Mouse (Mus musculus): Measurements from ENCODE around the gene Otulinl. TPM values are rescaled to one million over a fixed set of nuclear protein-coding genes. Genes with fewer than 3 reads are reported as not detected.

The Otulinl gene
- polyA plus RNA-seq, 1 experiment from 2014 or later: 10.9 TPM

- no peaks in the 10 kb centered on the region for H3K27me3 ChIP-seq (replicated peaks)
- H3K27ac ChIP-seq: no peak overlapping the region
- H3K9me3 ChIP-seq: no peaks in the 10 kb centered on the region
- ATAC-seq: no peak
- H3K4me1 ChIP-seq (replicated peaks): no peaks in the 10 kb centered on the region
- H3K4me3 ChIP-seq (replicated peaks): no peak overlapping the region
- no peak overlapping the region for H3K4me2 ChIP-seq (replicated peaks)
- no peaks in the 10 kb centered on the region for H3K36me3 ChIP-seq
- 83% methylated on average over 3 of the region's 3 CpGs for WGBS
- no peak overlapping the region for H3K9ac ChIP-seq
These were observed 38.5 kb downstream of the Otulinl start for GRCm38 (mm10) chr15:27642895-27643294.

DNA sequence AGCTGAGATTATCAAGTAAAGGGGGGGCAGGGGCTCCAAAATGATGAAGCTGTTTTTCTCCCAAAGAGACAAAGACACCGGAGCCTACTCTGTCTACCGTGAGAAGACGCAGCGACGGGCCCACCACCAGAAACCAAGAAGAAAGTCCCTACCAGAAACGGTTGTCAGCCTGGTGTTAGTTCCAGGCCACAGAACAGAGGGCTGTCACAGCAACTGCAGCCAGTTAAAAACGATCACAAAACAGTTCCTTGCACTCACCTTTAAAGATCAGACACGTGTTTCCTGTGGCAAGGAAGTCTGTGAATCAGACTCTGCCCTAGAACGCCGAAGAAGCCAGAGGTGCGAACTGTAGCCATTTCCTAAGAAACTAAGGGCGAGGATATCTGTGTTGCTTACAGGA, 40.2 kb downstream of the Otulinl start:
- Histone ChIP-seq H3K27me3 (replicated peaks) (no peaks in the 10 kb centered on the region), H3K9ac (no peak overlapping the region), H3K4me1 (replicated peaks) (no peaks in the 10 kb centered on the region), H3K4me2 (replicated peaks) (no peak overlapping the region), H3K4me3 (replicated peaks) (no peak overlapping the region), H3K9me3 (no peaks in the 10 kb centered on the region), H3K27ac (no peak overlapping the region), H3K36me3 (no peaks in the 10 kb centered on the region)
- 55% methylated on average over 12 of the region's 12 CpGs for WGBS
- ATAC-seq: no peak

DNA sequence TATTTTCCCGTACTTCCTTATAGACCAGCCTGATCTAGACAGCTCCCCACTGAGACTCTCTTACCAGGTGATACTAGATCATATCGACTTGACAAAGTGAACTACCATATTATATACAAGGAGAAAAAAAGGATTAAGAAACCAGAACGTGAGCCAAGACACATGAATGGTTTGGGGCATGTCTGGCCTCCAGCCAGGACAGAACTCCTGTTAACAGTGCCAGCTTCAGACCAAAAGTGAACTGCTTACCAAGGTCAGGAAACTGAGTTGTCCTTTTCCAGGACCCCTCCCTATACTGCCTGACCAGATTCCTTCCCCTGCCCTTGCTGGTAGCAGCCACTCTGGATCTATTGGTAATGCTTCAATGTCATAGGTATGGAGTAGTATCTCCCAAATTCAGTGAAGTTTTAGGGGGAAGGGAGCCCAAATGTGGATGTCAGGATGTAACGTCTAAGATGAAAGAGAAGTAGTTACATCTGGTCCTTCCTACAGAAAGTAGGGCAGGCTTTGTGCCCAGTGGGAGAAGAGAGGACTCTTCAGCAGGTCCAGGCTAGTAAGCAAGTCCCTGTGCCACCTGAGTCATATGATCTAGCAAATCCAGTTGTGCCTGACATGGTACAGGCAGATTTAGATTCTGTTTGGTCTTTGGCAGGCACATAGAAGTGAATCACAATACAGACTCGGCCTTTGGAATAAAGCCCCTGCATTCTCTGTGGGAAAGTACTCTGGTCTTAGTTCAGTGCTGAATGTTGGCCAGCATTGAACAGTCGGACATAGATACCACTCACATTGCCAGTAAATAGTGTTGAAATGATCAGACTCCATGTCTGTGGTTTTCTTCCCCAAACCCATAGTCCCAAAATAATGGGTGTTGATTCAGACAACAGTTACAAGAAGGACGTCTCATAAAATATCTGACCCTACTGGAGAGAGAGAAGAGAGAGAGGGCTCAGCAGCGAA, 47.2 kb downstream of the Otulinl start:
- no peak for ATAC-seq
- H3K9ac ChIP-seq: no peak overlapping the region
- H3K4me1 ChIP-seq (replicated peaks): peaks cover 3% of the 10 kb centered on the region; the same call in 1 of the 2 replicates
- H3K4me3 ChIP-seq (replicated peaks): no peak overlapping the region
- no peaks in the 10 kb centered on the region for H3K27me3 ChIP-seq (replicated peaks)
- WGBS: 77% methylated on average over 8 of the region's 8 CpGs
- H3K9me3 ChIP-seq: no peaks in the 10 kb centered on the region
- no peak overlapping the region for H3K27ac ChIP-seq
- no peak overlapping the region for H3K4me2 ChIP-seq (replicated peaks)
- H3K36me3 ChIP-seq: no peaks in the 10 kb centered on the region

GRCm38 (mm10) chr15:27630601-27631383, 50.6 kb downstream of the Otulinl start, which contains the start of gene Otulin:
Otulin (minus strand) TSS chr15:27630693.
- Histone ChIP-seq H3K27ac (peak within 1 kb of the TSS; percentile 68), H3K27me3 (replicated peaks) (no peaks in the 10 kb centered on the region), H3K4me2 (replicated peaks) (peak within 1 kb of the TSS; percentile 81), H3K4me1 (replicated peaks) (peaks cover 6% of the 10 kb centered on the region), H3K36me3 (0 out of 2 replicates have a peak, but pooled peaks cover 5% of the 10 kb centered on the region), H3K4me3 (replicated peaks) (peak within 1 kb of the TSS; percentile 99), H3K9me3 (no peaks in the 10 kb centered on the region), H3K9ac (peak within 1 kb of the TSS; percentile 81)
- WGBS: 6% methylated on average over 56 of the region's 56 CpGs
- ATAC-seq: peak; percentile 100

GRCm38 (mm10) chr15:27629800-27630600, 51.4 kb downstream of the Otulinl start:
- Histone ChIP-seq H3K4me3 (replicated peaks) (peak overlapping the region; percentile 99), H3K27ac (peak overlapping the region; percentile 68), H3K36me3 (0 out of 2 replicates have a peak, but pooled peaks cover 5% of the 10 kb centered on the region), H3K4me1 (replicated peaks) (peaks cover 6% of the 10 kb centered on the region), H3K4me2 (replicated peaks) (peak overlapping the region; percentile 68), H3K27me3 (replicated peaks) (no peaks in the 10 kb centered on the region), H3K9ac (peak overlapping the region; percentile 81), H3K9me3 (no peaks in the 10 kb centered on the region)
- 2% methylated on average over 47 of the region's 53 CpGs for WGBS
- peak; percentile 82 for ATAC-seq

GRCm38 (mm10) chr15:27629046-27629445, 52.3 kb downstream of the Otulinl start:
- Histone ChIP-seq H3K36me3 (0 out of 2 replicates have a peak, but pooled peaks cover 5% of the 10 kb centered on the region), H3K9me3 (no peaks in the 10 kb centered on the region), H3K9ac (0 out of 2 replicates have a peak overlapping the region, but pooled peaks have one; percentile 81), H3K27ac (no peak overlapping the region), H3K27me3 (replicated peaks) (no peaks in the 10 kb centered on the region), H3K4me2 (replicated peaks) (peak overlapping the region; percentile 68), H3K4me3 (replicated peaks) (peak overlapping the region; percentile 99; the same call in 1 of the 2 replicates), H3K4me1 (replicated peaks) (peaks cover 6% of the 10 kb centered on the region)
- 74% methylated on average over 4 of the region's 4 CpGs for WGBS
- ATAC-seq: no peak

- Histone ChIP-seq H3K9ac (no peak overlapping the region), H3K27ac (no peak overlapping the region), H3K4me1 (replicated peaks) (peaks cover 6% of the 10 kb centered on the region), H3K4me3 (replicated peaks) (no peak overlapping the region), H3K4me2 (replicated peaks) (no peak overlapping the region), H3K36me3 (0 out of 2 replicates have a peak, but pooled peaks cover 5% of the 10 kb centered on the region), H3K9me3 (no peaks in the 10 kb centered on the region), H3K27me3 (replicated peaks) (no peaks in the 10 kb centered on the region)
- ATAC-seq: no peak
- WGBS: 92% methylated on average over 9 of the region's 9 CpGs
These were observed 53.6 kb downstream of the Otulinl start for GRCm38 (mm10) chr15:27627794-27628193.

DNA sequence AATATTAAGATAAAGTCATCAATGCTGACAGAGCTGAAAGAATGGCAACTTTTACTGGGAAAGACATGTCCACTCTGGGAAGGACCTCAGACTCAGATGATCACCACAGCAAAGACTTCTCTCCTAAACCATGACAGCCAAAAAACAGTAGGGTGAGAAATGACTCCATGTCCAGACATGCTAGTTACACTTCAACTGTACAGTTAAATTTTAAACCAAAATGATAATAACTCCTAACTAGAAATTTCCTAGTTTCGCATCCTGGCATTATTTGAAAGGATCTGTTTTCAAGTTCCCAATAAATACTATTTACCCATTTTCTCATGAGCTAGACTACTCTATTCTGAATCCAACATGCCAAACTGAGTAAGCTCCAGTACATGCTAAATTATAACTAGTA, 55.1 kb downstream of the Otulinl start:
- Histone ChIP-seq H3K4me1 (replicated peaks) (peaks cover 6% of the 10 kb centered on the region), H3K27ac (no peak overlapping the region), H3K9me3 (no peaks in the 10 kb centered on the region), H3K4me2 (replicated peaks) (no peak overlapping the region), H3K9ac (no peak overlapping the region), H3K27me3 (replicated peaks) (no peaks in the 10 kb centered on the region), H3K4me3 (replicated peaks) (no peak overlapping the region), H3K36me3 (0 out of 2 replicates have a peak, but pooled peaks cover 5% of the 10 kb centered on the region)
- ATAC-seq: no peak
- 76% methylated on average over 1 of the region's 1 CpGs for WGBS

DNA sequence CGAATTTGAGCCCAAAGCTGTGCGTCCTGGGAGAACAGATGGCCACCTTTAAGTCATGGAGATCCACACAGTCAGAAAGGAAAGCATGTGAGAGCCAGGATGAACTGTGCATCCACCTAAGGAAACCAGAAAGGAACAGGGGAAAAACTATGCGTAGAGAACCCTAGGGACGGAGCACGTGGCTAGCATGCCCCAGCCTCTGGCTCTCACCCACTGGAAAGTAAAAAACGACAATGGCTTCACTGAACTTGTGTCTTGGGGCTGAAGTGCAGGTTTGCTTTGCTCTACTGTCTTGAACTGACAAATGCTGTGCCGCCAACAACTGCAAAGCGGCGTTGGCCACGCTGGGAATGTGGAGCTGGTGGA, 55.5 kb downstream of the Otulinl start:
- ATAC-seq: no peak
- Histone ChIP-seq H3K27me3 (replicated peaks) (no peaks in the 10 kb centered on the region), H3K9ac (no peak overlapping the region), H3K4me3 (replicated peaks) (no peak overlapping the region), H3K9me3 (no peaks in the 10 kb centered on the region), H3K4me1 (replicated peaks) (peaks cover 6% of the 10 kb centered on the region), H3K4me2 (replicated peaks) (no peak overlapping the region), H3K27ac (no peak overlapping the region), H3K36me3 (0 out of 2 replicates have a peak, but pooled peaks cover 5% of the 10 kb centered on the region)
- 84% methylated on average over 10 of the region's 10 CpGs for WGBS

DNA sequence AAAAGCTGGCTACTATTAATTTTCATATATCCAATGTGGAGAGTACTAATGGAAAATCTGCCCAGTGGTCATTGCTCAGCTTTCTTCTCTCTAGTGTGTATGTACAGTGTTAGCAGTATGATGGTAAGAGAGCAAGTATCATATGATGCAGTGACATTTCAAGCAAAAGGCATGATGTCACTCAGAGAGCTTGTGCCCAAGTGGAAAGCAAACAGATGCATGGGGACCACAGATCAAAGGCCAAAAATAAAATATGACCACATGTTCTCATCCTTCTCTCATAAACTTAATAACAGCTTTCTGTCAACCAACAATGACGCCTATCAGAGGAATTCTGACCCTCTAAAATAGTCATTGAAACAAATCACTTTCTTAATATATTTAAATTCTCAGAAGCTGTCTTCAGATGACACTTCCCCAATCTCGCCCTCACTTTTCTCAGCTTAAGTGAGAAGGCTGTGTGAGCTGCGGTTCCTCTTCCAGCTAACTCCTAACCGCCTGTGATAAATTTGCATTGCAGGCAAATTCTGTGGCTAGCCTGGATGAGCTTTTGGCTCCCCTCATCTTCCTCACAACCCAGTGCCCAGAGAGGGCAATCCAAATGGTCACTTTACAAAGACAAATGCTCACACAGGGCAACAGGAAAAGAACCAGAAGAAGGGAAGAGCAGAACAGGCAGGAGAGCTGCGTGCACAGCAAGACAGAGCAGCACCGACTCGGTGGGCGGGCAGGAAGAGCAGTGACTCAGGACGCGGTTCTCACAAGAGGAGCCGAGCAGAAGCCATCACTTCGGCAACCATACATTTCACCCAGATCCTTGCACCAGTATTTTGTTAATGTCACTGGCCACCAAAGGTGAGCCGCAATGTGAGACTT, 56.1 kb downstream of the Otulinl start:
- 91% methylated on average over 13 of the region's 13 CpGs for WGBS
- H3K4me1 ChIP-seq (replicated peaks): peaks cover 6% of the 10 kb centered on the region
- ATAC-seq: no peak

GRCm38 (mm10) chr15:27623286-27623685, 58.1 kb downstream of the Otulinl start:
- no peak for ATAC-seq
- no peak overlapping the region for H3K4me3 ChIP-seq (replicated peaks)
- peaks cover 5% of the 10 kb centered on the region; the same call in 1 of the 2 replicates for H3K36me3 ChIP-seq
- no peaks in the 10 kb centered on the region for H3K9me3 ChIP-seq
- WGBS: 85% methylated on average over 6 of the region's 6 CpGs
- H3K27ac ChIP-seq: no peak overlapping the region
- no peak overlapping the region for H3K9ac ChIP-seq
- H3K27me3 ChIP-seq (replicated peaks): no peaks in the 10 kb centered on the region
- H3K4me2 ChIP-seq (replicated peaks): no peak overlapping the region
- no peaks in the 10 kb centered on the region for H3K4me1 ChIP-seq (replicated peaks)

More for the DNA sequence above, 56.1 kb downstream of the Otulinl start:
- Histone ChIP-seq H3K4me2 (replicated peaks) (no peak overlapping the region), H3K36me3 (0 out of 2 replicates have a peak, but pooled peaks cover 5% of the 10 kb centered on the region), H3K27ac (no peak overlapping the region), H3K9me3 (no peaks in the 10 kb centered on the region), H3K27me3 (replicated peaks) (no peaks in the 10 kb centered on the region), H3K9ac (no peak overlapping the region), H3K4me3 (replicated peaks) (no peak overlapping the region)

All from intestine, embryonic 15.5 days (tissue).